Mouse (Mus musculus) urinary bladder, postnatal 25 days (tissue): ENCODE data around the gene Gm10985.

Experiments
- DNase-seq: peaks from one replicate; pipeline ENCODE4 v3.0.0; 2022; ENCODE audit warnings: low spot score

The Gm10985 gene

GRCm38 (mm10) chr3:53844786-53845185, at the start of gene Gm10985:
Gene Gm10985 (plus strand): TSS chr3:53845086.
- no peak for DNase-seq

DNA sequence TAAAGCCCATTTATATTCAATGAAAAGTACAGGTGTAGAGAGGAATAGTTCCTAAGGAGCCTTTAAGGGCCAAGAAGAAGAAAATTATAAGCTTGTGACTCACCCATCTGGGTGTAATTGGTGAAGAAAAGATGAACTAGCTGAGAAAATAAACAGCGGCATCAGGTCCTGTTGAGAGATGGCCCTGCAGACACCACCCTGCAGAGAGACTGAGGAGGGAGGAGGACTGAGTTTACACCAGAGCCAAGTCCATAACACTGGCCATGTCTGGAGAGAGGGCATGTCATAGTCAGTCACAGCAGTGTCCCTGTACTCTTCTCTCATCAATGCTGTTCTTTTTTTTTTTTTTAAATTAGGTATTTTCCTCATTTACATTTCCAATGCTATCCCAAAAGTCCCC, 48.0 kb upstream of the Gm10985 start:
- no peak for DNase-seq

GRCm38 (mm10) chr3:53799671-53800070, 45.2 kb upstream of the Gm10985 start:
- no peak for DNase-seq

DNA sequence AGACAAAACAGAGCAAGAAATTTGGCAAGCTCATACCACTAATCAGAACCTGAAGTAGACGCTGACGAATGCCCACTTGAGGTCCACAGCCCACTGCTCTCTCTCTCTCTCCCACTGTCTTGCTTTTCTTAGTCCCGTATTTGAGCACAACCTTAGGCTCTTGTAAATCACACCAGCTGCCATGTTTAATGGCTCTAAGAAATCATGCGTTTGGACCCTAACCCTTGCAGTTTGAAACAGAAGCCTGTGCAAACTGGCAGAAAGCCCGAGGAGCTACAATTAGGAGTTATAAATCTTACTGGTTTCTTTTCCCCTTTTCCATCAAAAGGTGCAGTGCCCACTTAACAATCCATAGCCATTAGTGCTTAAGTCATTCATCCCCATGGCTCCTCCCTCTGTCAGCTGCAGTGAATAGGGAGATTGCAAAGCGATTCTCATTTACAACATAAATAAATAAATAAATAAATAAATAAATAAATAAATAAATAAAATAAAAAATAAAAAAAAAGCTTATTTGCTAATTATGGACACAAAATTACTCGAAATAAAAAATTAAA, 31.4 kb upstream of the Gm10985 start:
- DNase-seq = no peak

GRCm38 (mm10) chr3:53834238-53834637, 10.6 kb upstream of the Gm10985 start:
- no peak for DNase-seq

- DNase-seq = no peak
Observed at GRCm38 (mm10) chr3:53846206-53846928, 1.5 kb downstream of the Gm10985 start.

- DNase-seq = no peak
Observed at GRCm38 (mm10) chr3:53847726-53848125, 2.8 kb downstream of the Gm10985 start.

DNA sequence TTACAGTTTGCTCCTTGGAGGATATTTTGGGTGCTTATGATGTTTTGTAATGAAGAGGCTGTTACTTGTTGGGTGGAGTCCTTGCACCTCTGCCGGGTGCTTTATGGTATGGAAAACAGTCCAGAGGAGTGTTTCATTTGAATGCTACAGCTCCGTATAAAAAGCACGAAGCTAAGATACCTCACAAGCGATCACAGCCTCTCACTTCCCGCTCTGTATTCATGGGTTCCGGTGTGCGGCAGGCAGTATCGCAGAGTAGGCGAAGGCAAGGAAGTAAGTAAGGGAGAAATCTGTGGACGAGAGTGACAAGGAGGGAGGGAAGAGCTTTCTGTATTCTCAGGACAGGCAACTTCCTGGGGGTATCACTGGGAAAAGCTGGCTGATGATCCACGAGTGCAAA, 3.4 kb downstream of the Gm10985 start:
- no peak for DNase-seq

GRCm38 (mm10) chr3:53854261-53854660, 9.4 kb downstream of the Gm10985 start:
- DNase-seq = no peak

DNA sequence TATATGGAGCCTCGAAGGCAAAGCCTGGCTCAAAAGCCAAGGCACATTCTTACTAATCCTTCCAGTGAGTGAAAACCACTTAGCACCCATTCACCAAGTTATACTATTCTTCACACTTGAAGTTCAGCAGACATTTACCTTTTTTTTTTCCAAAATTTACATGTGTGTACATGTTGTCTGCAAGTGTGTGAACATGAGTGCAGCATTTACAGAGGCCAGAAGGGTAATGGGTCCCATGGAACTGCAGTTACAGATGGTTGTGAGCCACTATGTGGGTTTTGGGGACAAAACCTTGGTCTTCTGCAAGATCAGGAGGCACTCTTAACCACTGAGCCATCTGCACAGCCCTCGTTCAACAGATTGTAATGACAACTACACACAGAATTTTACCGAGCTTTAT, 9.9 kb downstream of the Gm10985 start:
- DNase-seq = no peak

- DNase-seq = peak; percentile 82
Observed at GRCm38 (mm10) chr3:53863383-53864220, 18.7 kb downstream of the Gm10985 start, which contains the start of gene Ufm1. Gene Ufm1 (minus strand): TSS chr3:53863830.

DNA sequence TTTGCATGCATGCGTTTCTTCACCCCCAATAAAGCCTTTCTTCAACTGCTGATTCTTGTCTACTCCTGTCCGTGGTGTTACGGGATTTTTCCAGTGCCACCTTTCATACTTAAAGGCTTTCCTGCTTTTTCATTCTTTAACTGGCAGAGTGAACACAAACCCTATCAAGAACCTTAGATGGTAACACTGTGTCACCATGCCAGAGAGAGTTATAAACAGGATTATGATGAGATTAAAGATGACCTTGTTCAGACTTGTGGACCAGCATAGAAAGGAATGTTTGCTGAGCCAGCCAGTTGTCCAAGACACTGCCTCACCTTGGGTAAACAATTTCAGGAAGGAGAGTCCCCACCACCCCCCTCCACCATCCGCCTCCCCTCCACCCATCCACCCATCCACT, 23.3 kb downstream of the Gm10985 start:
- no peak for DNase-seq

- no peak for DNase-seq
Observed at GRCm38 (mm10) chr3:53869263-53869662, 24.4 kb downstream of the Gm10985 start.

GRCm38 (mm10) chr3:53870482-53870881, 25.6 kb downstream of the Gm10985 start:
- no peak for DNase-seq

DNA sequence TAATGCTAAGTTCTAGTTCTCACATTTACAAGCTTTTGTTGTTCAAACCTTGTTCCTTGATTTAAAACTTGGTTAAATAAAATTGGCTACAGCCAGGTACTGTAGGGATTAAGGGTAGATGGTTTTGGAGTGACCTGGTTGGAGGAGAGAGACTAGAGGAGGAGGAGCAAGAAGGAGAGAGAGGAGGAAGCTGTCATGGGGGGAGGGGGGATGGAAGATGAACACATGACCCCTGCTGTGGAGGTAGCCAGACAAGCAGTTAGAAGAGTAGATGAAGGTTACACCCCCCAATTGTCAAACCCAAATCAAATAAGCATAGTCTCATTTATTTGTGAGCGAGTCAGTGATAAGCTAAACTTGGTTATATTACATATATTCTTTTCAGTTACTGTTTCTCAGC, 26.7 kb downstream of the Gm10985 start:
- no peak for DNase-seq

DNA sequence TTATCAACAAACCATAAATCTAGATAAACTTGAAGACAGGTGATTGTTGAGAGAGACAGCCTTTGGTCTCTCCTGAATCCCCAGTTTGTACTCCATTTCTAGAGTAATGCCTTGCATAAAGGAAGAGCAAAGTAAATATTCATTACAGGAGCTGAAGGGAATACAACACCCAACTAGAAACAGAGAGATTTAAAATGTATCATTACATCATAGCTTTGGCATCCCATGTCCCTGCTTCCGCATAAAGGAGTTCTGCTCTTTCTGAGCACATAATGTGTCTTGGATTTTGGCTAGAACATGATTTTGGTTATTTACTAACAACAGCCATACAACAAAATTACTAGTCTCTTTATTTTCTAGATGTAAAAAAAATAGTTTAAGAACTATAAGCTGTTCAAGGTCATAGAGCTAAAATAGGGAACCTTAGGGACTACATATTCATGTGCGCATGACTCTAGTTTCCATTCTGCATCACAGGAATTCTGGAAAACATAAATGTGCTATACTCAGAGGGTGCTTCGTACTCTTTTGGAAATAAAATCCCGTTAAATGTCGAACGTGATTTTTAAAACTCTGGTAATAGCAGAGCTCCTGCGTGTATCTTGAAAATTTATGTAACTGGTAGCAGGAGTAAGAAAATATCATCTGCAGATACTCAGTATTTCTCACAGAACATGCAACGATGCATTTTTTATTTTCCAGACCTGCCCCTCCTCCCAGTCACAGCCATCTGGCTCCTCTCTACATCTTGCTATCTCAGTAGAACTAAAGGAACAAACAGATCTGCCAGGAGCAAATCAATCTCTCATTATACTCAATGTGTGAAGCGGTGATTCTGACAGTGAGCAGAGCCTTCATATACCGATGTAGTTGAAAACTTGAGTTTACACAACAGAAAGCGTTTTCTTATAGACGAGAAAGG, 46.0 kb downstream of the Gm10985 start:
- DNase-seq = no peak
